Mouse (Mus musculus): ENCODE results near the gene Ccr10.

DNA sequence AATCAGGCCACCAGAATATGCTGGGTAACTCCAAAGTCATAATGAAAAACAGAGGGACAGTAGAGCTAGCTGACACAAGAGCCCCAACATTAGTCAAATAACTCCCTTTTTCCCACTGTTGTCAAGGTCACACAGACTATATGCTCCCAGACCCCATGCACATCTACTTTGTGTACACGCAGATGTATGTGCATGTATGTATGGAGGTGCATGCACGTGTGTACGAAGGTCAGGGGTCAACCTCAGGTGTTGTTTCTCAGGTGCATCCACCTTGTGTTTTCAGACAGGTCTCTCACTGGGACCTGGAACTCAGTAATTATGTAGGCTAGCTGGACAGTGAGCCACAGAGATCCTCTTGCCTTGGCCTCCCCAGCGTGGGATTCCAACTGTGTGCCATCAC, 10.2 kb upstream of the Ccr10 start:
- TF ChIP-seq CTCF (IDR thresholded peaks at IDR 0.05; ENCODE audit: extremely low read depth, insufficient read depth, low read length) (no peak), POLR2A (IDR thresholded peaks at IDR 0.05; ENCODE audit: extremely low read depth, insufficient read depth, low read length) (no peak)

Measured in cortical plate, adult 2 months (tissue).